Comparison of ENCODE assay signal across 17 mouse cellular contexts in genomic region chr1:31051370-31051921, GRCm38 (mm10).
A peak's percentile ranks its signal among the peaks of the same experiment; 100 is the strongest.
DNase-seq lines count a peak whose midpoint lies in the region; ATAC-seq and TF ChIP-seq lines count a peak whose summit lies in the region.
"Had no signal": no experiment of that assay in that cellular context is flagged by ENCODE, and none has a peak within 500 bp of the region (broad histone marks: within the 10 kb centered on the region; RNA-seq: fewer than 3 reads in every experiment).

No protein-coding gene starts in this region.

- no peaks in the 10 kb centered on the region for H3K9me3 ChIP-seq in kidney, embryonic 14.5 days (ENCODE audit: control insufficient read depth, low read length)
- H3K9me3 ChIP-seq in midbrain, embryonic 11.5 days (ENCODE audit: control insufficient read depth, low read length): no peaks in the 10 kb centered on the region
- H3K9me3 ChIP-seq: hindbrain, embryonic 10.5 days; intestine, embryonic 15.5 days; limb, embryonic 13.5 days; lung, embryonic 15.5 days; midbrain, embryonic 15.5 days had no signal

- H3K4me1 ChIP-seq in kidney, adult 2 months (ENCODE audit: control insufficient read depth, insufficient read depth, low read length): peaks cover 7% of the 10 kb centered on the region; the same call in 1 of the 2 replicates
- H3K4me1 ChIP-seq in kidney, embryonic 14.5 days (ENCODE audit: control insufficient read depth, insufficient read depth, low read length): no peaks in the 10 kb centered on the region
- no peaks in the 10 kb centered on the region for H3K4me1 ChIP-seq in midbrain, embryonic 11.5 days (ENCODE audit: control insufficient read depth, insufficient read depth, low read length)
- H3K4me1 ChIP-seq: hindbrain, embryonic 10.5 days; intestine, embryonic 15.5 days; limb, embryonic 13.5 days; midbrain, embryonic 15.5 days had no signal

- no peak overlapping the region for H3K9ac ChIP-seq in kidney, embryonic 14.5 days (ENCODE audit: low read depth, low read length)
- H3K9ac ChIP-seq in midbrain, embryonic 11.5 days (ENCODE audit: low read length): no peak overlapping the region
- H3K9ac ChIP-seq: intestine, embryonic 15.5 days; limb, embryonic 13.5 days; lung, embryonic 15.5 days; midbrain, embryonic 15.5 days had no signal

- H3K27ac ChIP-seq in kidney, adult 2 months (ENCODE audit: insufficient read depth, low read depth, low read length): no peak overlapping the region
- no peak overlapping the region for H3K27ac ChIP-seq in kidney, embryonic 14.5 days (ENCODE audit: low read depth, low read length)
- no peak overlapping the region for H3K27ac ChIP-seq in midbrain, embryonic 11.5 days (ENCODE audit: low read depth, low read length)
- H3K27ac ChIP-seq: hindbrain, embryonic 10.5 days; intestine, embryonic 15.5 days; limb, embryonic 13.5 days; midbrain, embryonic 15.5 days had no signal

- no peak for TF ChIP-seq CTCF in kidney, adult 2 months (conservative IDR thresholded peaks at IDR 0.05; ENCODE audit: insufficient read depth, insufficient read length, low read depth, low read length)

- no peak for ATAC-seq in kidney, embryonic 14.5 days (ENCODE audit: low FRiP score, low TSS enrichment)
- no peak for ATAC-seq in midbrain, embryonic 11.5 days (ENCODE audit: low FRiP score)
- ATAC-seq: CD4-positive, CD25-positive, alpha-beta regulatory T cell, adult 4 months; intestine, embryonic 15.5 days; midbrain, embryonic 15.5 days had no signal

- H3K36me3 ChIP-seq in kidney, adult 2 months (ENCODE audit: control insufficient read depth, insufficient read depth, low read length): no peaks in the 10 kb centered on the region
- no peaks in the 10 kb centered on the region for H3K36me3 ChIP-seq in kidney, embryonic 14.5 days (ENCODE audit: control insufficient read depth, insufficient read depth, low read length)
- no peaks in the 10 kb centered on the region for H3K36me3 ChIP-seq in midbrain, embryonic 11.5 days (ENCODE audit: control insufficient read depth, insufficient read depth, low read length)
- H3K36me3 ChIP-seq: hindbrain, embryonic 10.5 days; intestine, embryonic 15.5 days; limb, embryonic 13.5 days; lung, embryonic 15.5 days; midbrain, embryonic 15.5 days had no signal

- no peak for TF ChIP-seq POLR2A in kidney, adult 2 months (IDR thresholded peaks at IDR 0.05; ENCODE audit: low read depth, low read length)

- no peak overlapping the region for H3K4me2 ChIP-seq in kidney, embryonic 14.5 days (replicated peaks; ENCODE audit: low read depth, low read length)
- H3K4me2 ChIP-seq in midbrain, embryonic 11.5 days: no peak overlapping the region
- H3K4me2 ChIP-seq: heart, embryonic 11.5 days; intestine, embryonic 15.5 days; limb, embryonic 13.5 days; lung, embryonic 15.5 days; midbrain, embryonic 15.5 days had no signal

- no peak overlapping the region for H3K4me3 ChIP-seq in kidney, adult 2 months (ENCODE audit: insufficient read depth, low read depth, low read length)
- H3K4me3 ChIP-seq in kidney, embryonic 14.5 days (ENCODE audit: low read length): no peak overlapping the region
- H3K4me3 ChIP-seq in midbrain, embryonic 11.5 days (ENCODE audit: low read depth, low read length): no peak overlapping the region
- H3K4me3 ChIP-seq: erythroblast, embryonic 14.5 days; hindbrain, embryonic 10.5 days; intestine, embryonic 15.5 days; limb, embryonic 13.5 days; lung, embryonic 15.5 days; midbrain, embryonic 15.5 days had no signal

- 58% methylated on average over 5 of the region's 5 CpGs for WGBS in kidney, adult 2 months
- 56% methylated on average over 5 of the region's 5 CpGs for WGBS in kidney, embryonic 14.5 days
- 95% methylated on average over 5 of the region's 5 CpGs for WGBS in midbrain, embryonic 11.5 days

- DNase-seq in kidney, adult 2 months: peak; percentile 45
- peak; percentile 60 for DNase-seq in adrenal gland, adult 2 months
- DNase-seq in fat pad, adult 2 months (ENCODE audit: extremely low read depth, low read depth, low spot score): peak; percentile 91
- DNase-seq in lung, postnatal 36 days: peak; percentile 59
- DNase-seq in right cerebral cortex, postnatal 4 days: no peak
- DNase-seq in spleen, postnatal 4 days (ENCODE audit: low spot score in 2 of 2): no peak
- DNase-seq in midbrain, embryonic 11.5 days (ENCODE audit: low spot score, missing footprints): no peak
- DNase-seq: cerebellum, adult 18-20 months had no signal

- H3K27me3 ChIP-seq in kidney, adult 2 months (replicated peaks; ENCODE audit: control insufficient read depth, insufficient read depth, low read length): no peaks in the 10 kb centered on the region
- H3K27me3 ChIP-seq in kidney, embryonic 14.5 days (ENCODE audit: control insufficient read depth, insufficient read depth, low read length): no peaks in the 10 kb centered on the region
- H3K27me3 ChIP-seq in midbrain, embryonic 11.5 days (ENCODE audit: control insufficient read depth, insufficient read depth, low read length): no peaks in the 10 kb centered on the region
- H3K27me3 ChIP-seq: intestine, embryonic 15.5 days; limb, embryonic 13.5 days; lung, embryonic 15.5 days; midbrain, embryonic 15.5 days had no signal

Comparison
In these comparisons a context has a peak if more than half of its experiments do, and no peak if none do; other contexts are left out.
1. DNase-seq: peak in kidney, adult 2 months (single experiment), adrenal gland, adult 2 months (single experiment), fat pad, adult 2 months (single experiment) and lung, postnatal 36 days (single experiment); none in right cerebral cortex, postnatal 4 days (single experiment), spleen, postnatal 4 days (0 of 2) and midbrain, embryonic 11.5 days (single experiment).